Mouse (Mus musculus): ENCODE measurements around the gene Tmem8b.

DNA sequence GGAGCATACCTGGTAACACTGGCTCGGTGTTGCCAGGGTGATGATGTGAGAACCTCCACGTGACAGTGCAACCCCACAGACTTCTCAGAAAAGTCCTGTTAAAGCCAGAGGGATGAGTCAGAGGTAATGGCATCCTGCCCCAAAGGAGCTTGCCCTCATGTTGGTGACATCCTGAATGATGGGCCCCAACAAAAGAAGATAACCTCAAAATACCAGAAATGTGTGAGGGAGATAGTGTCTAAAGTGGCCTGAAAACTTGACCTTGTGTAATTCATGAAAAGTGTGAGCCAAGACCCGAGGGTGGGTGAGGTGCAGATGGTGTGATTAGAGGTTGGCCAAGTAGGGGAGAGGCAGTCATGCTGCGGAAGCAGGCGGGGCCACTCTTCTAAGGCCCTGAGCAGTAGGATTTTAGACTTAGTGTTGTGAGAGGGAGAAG lies 25.1 kb downstream of the Tmem8b start:
- TF ChIP-seq POLR2A (IDR thresholded peaks at IDR 0.05; ENCODE audit: low read depth, low read length) (no peak), CTCF (IDR thresholded peaks at IDR 0.05; ENCODE audit: extremely low read depth, insufficient read depth, insufficient read length, insufficient replicate concordance) (no peak)

All from spleen, adult 2 months (tissue).